Mouse (Mus musculus) inflammation-experienced regulatory T-cells, adult 6 months (primary cell): ENCODE data around the gene Rasgef1c. TPM values are rescaled to one million over a fixed set of nuclear protein-coding genes. Genes with fewer than 3 reads are reported as not detected.

Source experiments
- ATAC-seq: one replicate; pipeline ENCODE4 v1.8.0; 2017
- polyA plus RNA-seq, 3 experiments: library from polyadenylated mRNA; unstranded; fragments of 100-300 nt; shearing (Covaris generic); gene quantifications; one replicate each; pipeline ENCODE4 v1.2.1; 2017

Rasgef1c gene
- polyA plus RNA-seq, 3 experiments from 2014 or later: 0.28 to 0.52 (median 0.45) TPM

DNA sequence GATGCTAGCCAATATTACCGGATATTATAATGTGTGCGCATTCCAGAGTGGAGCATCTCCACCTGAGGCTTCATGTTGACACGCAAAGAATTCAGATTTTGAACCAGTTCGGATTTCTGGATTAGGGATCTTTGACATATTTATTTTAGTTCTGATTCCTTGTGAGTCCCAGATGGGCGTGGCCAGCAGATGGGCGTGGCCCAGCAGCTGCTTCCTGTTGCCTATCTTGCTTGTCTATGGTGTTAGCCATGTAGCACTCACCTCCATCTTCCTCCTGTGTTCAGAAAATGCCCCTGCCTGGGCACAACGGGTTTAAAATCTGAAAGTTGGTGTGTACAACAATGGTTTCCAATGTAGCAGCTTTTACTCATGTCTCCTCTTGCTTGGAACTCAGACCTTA lies 24.5 kb downstream of the Rasgef1c start:
- no peak for ATAC-seq

DNA sequence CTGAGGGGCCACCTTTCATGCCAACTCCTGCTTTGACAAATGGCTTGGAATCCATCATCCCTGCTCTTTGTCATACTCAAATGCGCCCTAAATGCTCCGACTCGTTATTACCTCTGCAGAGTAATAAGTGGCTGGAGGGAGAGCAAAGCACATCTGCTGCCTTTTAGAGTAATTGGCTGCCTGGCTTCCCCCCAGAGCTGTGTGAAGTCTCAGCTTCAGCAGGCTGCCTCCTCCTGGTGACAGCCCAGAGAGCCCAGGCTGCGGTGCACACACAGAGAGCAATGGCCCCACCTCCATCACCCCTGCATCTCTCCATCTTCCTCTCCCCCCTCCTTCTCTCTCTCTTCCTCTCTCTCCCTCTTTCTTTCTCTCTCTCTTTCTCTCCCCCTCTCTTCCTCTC lies 25.5 kb downstream of the Rasgef1c start:
- no peak for ATAC-seq

DNA sequence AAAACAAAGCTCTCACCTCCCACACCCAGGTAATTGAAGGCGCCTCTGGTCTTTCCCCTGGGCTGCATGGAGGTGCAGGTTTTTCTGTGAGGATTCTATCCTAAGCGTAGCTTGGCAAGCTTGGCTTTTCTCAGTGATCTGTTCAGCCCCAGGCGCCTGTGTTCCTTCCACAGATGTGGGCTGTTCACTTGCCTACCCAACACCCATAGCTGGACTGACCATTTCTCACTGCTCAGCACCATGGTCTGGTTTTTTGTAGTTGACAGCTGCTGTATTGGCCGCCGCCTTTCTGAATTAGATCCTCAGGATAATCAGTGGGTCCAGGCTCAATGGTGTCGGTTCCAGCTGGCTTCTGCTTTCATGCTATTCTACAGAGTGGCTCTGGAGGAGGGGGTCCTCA lies 26.0 kb downstream of the Rasgef1c start:
- ATAC-seq: no peak

DNA sequence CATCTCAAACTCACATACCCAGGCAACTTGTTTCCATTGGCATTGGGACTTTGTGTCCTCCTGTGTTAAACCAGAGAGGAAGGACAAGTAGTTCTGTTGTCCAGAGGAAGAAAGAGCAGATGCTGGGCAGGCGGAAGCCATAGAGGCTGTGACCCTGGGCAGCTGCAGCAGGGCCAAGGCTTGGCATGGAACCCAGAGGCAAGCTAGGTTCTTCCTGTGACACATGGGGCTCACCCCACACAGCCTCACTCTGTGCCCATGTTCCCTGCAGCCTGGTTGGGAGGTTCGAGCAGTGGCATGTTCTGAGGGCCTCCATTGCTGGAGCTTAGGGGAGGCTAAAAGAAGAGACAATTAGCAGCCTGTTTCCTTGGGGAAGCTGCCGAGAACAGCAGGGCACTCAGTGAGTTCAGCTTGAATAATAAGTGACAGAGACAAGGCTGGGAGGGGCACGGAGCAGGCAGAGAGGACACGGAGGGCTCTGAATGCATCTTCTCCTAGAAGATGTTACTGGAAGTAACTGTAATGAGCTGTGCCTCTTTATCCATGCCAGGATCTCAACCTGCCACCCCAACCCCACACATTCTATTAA lies 29.5 kb downstream of the Rasgef1c start:
- no peak for ATAC-seq

DNA sequence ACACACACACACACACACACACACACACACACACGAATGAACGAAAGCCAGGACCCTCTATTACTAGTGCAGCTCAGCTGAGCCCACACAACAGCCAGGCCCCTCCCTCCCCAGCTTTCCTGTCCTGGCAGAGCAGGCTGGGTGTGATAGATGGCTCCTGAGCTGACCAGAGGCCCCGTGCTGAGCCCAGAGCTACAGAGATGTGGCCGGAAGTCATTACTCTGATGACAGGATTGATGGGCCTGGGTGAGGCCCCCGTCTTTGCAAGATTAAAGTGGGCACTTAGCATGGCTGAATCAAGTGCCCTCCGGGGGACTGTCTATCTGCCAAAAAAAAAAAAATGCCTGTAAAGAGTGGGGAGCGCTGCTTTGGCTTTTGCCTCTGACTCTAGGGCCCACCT lies 30.2 kb downstream of the Rasgef1c start:
- no peak for ATAC-seq

DNA sequence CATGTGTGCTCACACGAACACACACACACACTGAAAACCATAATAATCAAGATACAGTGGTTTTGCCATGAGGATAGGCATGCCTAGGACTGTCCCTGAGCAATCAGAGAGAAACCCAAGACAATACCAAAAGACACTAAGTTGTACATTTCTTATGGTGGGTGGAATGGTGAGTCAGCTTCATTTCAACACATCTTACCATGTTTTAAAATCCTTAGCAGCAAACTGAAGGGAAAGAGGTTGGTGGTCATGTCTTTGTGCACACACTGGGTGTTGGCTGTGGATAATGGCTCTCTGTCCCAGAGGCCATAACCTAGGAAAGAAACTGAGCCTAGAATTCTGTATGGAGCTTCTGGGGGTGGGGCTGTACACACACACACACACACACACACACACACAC lies 32.2 kb downstream of the Rasgef1c start:
- ATAC-seq: no peak

DNA sequence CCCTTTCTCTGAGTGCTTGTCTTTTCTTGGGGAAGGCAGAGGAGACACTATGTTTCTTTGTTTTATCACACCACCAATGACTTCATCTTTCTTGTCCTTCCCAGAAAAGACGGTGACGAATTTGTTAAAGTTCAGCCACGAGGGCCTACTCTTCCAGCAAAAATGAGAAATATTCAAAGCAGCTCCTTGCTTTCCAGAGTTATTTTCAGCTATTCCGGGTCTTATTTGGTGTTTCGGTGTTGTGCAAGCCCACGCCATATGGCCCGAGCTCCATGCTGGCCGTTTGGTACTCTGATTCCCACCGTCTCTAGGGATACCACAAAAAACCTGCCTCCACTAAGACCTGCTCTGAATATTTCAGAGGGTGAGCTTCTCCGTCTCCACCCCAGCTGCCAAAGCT lies 32.7 kb downstream of the Rasgef1c start:
- no peak for ATAC-seq

DNA sequence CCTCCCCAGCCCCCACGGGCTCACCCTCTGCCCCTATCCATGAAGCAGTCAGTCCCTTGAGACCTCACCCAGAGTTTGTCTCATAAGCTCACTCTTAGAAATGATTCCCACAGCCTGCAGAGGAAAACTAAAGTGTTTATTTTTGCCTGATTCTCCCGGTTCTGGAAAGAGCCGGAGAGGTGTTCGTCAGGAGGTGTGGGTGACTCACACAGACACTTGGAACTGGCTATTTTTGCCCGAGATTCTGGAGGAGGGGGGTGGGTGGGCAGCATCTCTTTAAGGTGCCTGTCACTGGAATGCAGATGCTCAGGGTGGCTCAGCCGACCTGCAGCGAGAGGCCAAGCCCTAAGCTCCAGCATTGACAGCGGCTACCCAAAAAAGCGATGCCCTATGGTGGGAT lies 34.8 kb downstream of the Rasgef1c start:
- ATAC-seq: no peak

DNA sequence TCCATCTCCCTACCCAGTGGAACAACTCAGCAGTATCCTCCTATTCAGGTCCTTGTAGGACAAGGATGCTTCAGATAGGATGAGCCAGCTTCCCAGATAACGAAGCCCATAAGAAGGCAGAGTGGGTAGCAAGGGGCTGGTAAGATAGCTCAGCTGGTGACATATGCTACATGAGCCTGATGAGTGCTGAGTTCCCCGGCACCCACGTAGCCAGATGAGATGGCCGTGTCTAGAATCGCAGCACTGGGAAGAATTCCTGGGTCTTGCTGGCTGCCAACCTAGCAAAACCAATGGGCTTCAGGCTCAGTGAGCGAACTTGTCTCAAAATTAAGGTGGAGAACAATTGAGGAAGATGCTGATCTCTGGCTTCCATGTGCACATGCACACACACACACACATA lies 36.1 kb downstream of the Rasgef1c start:
- ATAC-seq: no peak

DNA sequence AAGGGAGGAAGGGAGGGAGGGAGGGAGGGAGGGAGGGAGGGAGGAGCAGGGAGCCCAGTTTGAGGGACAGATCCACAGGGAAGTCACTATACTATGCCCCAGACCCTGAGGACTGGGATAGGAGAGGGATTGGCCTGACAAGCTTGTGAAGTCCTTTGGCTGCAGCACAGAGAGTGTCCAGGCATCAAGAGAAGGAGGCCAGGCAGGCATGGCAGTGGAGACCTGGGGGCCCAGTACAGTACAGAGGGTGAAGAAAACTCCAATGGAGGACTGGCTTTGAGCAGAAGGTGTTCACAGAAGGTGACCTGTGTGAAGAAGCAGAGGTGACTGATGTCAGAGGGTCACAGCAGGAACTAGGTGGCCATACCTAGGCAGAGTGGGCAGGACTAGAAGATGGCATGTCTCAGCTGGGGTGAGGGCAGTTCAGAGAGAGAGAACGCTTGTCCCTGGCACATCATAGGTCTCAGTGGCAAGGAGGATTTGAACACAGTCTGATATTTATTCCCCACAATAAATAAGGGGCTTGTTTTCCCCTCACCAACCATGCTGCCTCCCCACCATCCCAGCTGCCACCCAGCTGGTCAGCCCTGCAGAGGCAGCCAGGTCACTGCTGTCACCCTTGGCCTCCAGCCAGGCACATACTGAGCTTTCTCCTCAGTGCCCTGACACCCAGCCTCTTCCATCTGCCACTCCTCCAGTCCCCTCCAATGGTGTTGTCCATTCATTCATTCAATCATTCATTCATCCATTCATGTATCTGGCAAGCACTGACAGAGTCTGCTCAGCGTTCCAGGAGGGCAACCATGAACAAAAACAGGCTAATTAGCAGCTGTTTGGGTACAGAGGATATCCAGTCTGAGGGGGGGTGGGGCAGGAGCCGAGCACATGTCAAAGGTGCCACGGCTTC lies 36.9 kb downstream of the Rasgef1c start:
- no peak for ATAC-seq

DNA sequence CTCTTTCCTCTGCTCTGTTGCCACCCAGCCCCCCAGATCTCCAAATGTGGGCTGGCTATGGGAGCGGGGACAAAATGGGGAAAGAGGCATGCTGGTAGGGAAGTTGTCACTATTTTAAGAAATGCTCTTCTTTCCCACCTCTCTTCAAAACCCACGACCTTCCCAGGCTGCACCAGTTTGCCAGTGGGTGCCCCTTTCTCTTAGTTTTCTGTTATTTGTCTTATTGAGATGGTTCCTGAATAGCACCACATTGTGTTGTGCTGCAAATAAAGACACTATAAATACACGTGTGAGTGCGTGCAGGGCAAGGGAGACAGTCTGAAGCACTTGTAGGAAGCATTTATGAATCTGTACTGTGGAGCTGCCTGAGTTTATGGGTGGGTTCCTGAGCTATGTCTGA lies 41.2 kb downstream of the Rasgef1c start:
- no peak for ATAC-seq

DNA sequence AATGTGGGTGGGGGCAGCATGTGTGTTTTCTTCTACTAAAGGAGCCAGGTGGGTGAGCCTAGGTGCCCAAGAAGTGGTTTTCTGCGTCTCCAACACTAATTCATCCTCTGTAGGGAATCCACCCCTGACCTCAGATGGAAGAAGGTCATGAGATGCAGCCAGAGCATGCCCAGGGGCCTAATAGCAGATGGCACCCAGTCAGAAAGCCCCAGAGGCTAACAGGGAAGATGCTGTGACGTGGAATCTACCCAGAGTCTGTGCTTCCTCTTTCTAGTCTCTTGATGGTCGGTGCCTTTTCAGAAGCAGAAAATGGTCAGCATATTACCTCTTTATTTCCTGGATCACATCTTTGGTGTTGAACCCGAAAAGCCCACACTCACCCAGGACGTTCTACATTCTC lies 42.3 kb downstream of the Rasgef1c start:
- ATAC-seq: no peak

DNA sequence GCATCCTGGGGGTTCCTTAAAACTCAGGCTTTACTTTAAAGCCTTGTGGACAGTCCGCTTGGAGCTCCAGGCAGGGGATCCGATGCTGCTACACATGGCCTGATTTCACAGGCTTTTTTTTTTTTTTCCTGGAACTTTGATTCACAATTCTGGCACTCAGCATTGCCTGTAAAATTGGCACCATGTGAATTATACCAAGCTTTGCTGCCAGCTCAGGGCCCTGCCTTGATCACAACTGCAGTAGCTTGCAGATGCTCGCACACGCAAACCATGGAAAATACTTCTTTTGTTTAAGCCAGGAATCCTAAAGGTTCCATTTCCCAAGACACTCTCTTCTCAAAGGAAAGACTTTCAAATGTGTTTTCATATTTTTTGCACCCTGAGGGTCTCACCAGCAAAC lies 44.1 kb downstream of the Rasgef1c start:
- ATAC-seq: no peak

DNA sequence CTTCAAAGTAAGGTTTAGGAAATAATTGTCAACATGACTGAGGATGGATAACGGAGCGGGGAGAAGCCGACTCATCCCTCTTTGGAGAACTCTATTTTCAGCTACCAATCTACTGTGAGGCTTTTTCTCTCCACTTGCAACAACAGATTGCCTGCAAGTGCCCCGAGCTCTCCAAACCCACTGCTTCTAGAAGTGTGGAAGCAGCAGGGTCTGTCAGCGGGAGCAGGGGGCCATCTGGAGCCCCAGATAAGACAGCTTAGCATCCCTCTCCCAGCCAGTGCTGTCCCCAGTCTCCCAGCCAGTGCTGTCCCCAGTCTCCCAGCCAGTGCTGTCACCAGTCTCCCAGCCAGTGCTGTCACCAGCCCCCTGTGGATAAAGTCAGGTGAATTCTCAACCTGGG lies 48.2 kb downstream of the Rasgef1c start:
- ATAC-seq: no peak

DNA sequence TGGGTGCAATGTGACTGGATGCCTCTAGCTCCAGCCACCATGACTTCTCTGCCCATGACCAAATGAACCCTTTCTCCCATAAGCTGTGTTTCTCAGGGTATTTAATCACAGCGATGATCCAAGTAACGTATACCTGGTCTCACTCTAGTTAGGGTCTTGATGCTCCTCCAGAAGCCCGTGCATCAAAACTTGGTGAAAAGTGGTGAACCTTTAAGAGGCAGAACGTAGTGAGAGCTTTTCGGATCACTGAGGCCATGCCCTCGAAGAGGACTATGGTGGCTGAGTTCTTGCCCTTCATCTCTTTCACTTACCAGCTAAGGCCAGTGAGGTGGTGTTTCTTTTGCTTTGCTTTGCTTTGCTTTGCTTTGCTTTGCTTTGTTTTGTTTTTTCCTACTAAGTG lies 52.0 kb downstream of the Rasgef1c start:
- no peak for ATAC-seq

DNA sequence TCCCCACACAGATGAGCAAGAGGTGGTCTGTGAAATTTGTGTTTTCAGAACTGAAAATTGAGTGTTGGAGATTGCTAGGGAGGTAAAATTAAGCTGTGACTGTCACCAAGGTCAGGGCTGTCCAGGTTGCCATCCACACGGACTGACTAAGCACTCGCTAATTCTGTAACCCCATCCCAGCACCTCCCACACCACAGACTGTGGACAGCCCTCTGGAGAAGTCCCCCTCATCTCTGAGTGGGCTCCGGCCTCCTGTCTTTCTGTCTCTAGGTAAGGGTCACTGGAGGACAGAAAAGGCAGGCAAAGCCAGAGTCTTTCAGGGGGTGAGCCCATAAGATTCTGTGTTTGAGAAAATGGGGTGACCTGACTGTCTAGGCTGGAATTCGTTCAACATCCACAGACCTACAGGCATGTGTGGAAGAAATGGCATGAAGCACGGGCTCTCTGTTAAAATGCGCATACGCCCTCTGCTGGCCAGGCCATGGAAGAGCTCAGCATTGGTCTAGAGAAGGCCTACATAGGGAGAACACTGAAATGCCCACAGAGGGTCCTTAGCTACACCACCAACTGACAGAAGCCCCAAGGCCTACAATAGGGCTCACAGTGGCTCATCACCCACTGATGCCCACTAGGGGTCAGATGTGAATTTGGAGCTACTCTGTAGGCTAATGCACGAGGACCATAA lies 54.1 kb downstream of the Rasgef1c start:
- ATAC-seq: no peak

DNA sequence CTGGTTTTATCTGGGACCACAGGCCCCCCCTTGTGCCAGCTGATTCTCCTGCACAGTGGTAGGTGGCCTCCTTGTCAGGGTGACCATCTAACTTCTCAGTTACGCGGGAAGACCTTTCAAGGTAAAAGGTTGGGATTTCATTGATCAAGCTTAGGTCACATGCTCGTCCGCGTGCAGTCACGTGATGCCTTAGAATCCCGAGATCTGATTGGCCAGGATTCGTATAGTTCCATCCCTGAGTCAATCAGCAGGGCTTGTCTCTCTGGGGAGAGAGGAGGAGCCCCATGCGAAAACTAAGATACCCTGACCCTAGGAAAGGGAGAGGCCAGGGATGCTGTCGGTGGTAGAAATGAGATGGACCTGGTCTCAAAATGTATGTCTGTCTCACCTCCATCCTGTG lies 56.4 kb downstream of the Rasgef1c start:
- ATAC-seq: no peak

DNA sequence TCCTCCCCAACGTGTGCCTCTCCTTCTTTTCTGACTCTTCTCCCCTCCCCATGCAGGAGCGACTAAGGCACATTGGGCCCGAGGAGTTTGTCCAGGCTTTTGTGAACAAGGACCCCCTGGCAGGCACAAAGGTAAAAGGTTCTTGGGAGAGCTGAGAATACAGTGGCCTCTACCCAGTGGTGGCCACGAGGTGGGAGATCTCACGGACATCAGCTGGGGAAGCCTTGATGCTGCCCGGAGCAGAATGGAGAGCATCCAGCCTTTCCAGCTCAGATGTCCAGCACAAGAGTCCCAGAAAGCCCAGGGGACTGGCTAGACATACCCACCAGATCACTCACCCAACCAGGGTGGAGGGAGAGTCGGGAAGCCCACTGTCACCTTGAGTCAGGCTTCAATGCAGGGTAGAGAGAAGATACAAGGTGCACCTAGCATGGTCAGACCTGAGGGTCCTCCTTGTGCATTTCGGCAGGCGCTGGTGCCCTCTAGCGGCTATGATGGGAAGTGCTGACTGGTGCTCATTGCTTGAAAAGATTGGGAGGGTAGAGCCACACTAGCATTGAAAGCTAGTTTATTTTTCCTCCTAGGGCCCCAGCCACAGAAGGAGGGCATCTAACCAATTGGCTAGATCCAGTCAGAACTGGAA lies 59.6 kb downstream of the Rasgef1c start:
- ATAC-seq: no peak

DNA sequence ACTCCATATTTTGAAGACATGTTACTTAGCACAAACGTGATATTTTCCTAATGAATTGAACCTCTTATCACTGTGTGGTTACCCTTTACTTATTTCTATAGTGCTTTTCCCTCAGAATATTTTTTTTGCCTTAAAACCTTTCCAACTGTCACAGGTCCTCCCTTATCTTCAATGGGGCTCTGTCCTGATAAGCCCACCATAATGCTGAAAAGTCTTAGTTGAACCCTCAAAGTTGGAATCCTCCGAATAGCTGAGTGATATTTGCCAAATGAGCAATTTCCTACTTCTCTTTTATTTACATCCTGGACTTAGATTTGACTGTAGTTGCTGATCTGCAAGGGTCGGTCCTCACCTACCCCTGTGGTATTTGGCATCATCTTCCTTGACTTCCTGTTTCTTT lies 63.7 kb downstream of the Rasgef1c start:
- ATAC-seq: no peak

DNA sequence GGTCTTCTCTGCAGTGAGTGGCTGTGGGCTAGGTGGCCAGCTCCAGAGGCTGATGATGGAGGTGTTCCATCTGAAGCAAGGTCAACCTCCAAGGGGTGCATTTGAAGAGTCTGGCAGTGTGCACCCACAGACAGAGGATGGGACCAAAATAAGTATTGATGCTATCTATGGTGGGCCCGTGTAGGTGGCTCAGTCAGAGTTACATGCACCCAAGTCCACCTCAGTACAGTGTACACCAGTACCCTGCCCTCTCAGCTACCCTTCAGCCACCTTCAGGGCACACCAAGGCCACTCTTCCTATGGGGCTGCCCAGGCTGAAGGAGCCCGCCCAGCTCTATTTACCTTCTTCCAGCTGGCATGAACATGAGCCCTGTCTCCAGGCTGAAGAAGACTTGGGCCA lies 68.1 kb downstream of the Rasgef1c start:
- no peak for ATAC-seq

DNA sequence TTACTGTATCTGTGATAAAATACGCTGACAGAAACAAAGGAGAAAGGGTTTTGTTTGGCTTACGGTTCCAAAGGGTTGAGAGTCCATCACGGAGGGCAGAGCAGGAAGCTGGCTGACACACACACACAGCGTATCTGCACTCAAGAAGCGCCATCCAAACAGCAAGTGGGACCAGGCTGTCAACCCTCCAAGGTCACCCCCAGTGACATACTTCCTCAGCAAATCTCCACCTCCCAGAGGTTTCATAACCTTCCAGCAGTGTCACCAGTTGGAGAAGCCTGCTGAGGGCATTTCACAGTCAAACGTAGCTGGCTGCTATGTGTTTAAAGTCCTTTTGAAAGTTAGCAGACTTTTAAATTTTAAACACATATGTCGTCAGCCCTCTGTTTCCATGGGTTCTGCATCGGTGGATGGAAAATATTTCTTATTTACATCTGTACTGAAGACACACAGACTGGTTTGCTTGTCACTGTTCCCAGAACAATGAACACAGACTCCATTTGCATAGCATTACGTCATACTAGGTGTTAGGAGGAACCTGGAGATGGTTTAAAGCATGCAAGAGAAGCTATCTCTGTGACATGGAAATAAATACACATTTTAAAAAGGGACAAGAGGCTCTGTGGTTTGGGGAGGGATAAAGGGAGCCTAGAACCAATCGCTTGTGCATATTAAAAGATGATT lies 72.2 kb downstream of the Rasgef1c start:
- no peak for ATAC-seq

DNA sequence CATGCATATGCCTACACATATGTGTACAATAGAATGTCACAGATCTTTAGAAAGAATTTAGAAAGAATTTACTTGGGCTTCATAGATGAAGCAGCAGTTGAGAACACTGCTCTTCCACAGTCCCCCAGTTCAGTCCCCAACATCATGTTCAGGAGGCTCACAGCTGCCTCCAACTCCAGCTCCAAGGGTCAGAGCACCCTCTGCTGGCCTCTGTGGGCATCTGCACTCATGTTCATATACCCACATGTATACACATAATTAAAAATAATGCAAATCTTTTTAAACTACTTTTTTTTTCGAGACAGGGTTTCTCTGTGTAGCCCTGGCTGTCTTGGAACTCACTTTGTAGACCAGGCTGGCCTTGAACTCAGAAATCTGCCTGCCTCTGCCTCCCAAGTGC lies 73.0 kb downstream of the Rasgef1c start:
- no peak for ATAC-seq
